Mouse (Mus musculus) adrenal gland, postnatal 10 days (tissue): ENCODE results near the gene Carns1. TPM values are rescaled to one million over a fixed set of nuclear protein-coding genes. Genes with fewer than 3 reads are reported as not detected.
"Not testable (repeated sequence)": the region's sequence is repeated elsewhere in the genome, so short reads cannot be mapped to it uniquely, and the experiment has no call there.

Experiments
- DNase-seq: peaks from one replicate; pipeline ENCODE4 v3.0.0; 2021; ENCODE audit warnings: mixed read lengths
- total RNA-seq, 2 experiments: library from RNA; stranded (reverse); gene quantifications; 2 replicates each; pipeline ENCODE4 v1.2.3; 2021

Gene Carns1
- total RNA-seq, 2 experiments from 2014 or later, result 4.8 to 8.8 TPM

GRCm38 (mm10) chr19:4131768-4132167 lies 43.5 kb downstream of the Carns1 start:
- DNase-seq, result no peak

GRCm38 (mm10) chr19:4131075-4131474 lies 44.2 kb downstream of the Carns1 start:
- no peak for DNase-seq

- DNase-seq, result no peak
Observed at GRCm38 (mm10) chr19:4130106-4130505, 45.2 kb downstream of the Carns1 start.

DNA sequence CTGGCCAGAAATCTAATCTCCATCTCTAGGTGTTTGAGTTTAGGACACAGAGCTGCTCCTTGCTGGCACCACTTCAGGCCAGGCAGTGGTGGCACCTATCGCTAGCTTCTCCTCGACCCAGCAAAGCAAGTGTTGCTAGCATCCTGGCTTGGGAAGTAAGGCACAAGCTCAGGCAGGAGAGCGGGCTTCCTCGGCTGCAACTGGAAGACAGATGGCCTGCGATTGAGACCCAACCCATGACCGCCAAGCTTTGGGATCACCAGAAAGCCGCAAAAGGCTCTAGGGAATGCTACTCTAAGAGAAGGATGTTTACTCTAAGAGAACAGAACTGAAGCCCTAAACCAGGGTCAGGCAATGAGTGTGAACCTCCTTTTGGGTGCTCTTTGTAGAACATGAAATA lies 45.8 kb downstream of the Carns1 start:
- no peak for DNase-seq

DNA sequence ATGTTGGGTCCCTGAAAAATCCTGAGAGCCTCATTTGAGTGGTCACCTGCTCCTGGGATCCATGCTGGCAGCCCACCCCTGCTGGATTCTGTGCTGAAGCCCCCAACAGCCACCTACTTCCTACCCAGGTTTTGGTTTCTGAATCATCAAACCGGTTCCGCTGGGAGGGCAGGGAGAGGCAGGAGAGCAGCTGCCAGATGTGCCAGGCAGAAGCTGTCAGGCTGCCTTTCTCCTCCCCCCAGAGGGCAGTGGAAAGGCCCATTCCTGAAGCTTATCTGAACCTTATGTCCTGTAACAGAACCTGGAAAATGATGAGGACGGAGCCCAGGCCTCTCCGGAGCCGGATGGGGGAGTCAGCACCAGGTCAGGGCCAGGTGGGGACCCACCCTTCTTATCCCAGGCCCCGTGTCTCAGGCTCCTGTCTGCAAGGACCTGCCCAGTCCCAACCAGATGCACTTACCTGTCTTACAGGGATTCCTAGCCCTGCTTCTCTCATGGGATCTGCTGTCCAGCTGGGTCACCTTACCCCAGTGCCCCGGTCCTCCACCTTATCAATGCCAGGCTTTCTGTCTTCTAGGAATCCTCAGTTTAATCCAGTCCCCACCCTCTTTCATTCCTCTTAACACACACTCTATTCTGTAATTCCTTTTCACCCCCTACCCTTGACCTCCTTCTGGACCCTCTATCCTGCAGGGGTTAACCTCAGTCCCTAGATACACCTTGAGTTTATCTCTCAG lies 48.4 kb downstream of the Carns1 start:
- no peak for DNase-seq

DNA sequence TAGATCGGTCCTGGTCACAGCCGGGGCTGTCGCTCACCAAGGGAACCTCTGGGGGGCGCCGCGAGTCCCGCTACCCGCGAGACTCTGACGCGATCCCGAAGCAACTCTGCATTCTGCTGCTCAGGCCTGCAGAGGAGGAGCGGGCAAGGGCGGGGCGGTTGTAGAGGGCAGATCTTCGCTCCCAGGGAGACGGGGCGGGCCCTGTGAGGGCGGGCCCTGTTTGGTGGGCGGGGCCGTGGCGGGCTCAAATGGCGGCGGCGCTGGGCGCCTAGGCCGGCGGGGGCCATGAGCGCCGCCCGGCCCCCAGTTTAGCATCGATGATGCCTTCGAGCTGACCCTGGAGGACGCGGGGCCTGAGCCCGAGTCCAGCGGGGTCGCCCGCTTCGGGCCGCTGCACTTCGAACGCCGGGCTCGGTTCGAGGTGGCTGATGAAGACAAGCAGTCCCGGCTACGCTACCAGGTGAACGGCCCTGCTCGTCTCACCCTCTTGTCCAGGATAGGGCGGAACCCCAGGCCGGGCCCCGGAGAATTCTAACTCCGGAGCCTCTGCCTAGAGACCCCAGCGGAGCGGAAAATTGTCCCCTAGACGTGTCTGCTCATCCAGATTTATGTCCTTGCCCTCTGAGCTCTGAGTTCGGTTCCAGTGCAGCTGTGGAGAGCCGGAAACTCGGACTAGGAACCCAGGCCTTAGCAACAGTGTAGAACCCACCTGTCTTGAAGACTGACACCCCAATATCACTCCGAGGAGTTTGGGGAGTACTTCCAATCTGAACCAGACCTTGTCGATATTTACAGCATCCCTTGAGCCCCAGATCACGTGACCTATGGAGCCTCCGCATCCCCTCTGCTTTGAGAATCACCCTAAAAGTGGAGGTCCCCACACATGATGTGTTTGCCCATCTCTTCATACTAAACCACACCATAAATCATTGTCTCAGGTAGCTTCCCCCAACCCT lies 49.3 kb downstream of the Carns1 start, which contains the start of gene Aip:
Aip (minus strand) TSS at position 118 of the 956 bp plus-strand sequence.
- peak; percentile 99 for DNase-seq

DNA sequence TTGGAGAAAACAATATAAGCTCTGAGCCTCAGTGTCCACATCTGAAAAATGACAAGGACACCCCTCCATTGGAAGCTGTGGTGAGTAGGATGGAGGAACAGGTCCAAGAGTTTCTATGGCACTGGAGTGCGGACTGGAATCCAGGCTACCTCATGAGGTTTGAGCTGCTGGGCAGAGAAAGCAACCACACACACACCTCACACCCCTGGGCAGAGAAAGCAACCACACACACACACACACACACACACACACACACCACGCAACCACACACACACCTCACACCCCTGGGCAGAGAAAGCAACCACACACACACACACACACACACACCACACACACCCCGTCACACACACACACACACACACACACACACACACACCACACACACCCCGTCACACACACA lies 50.0 kb downstream of the Carns1 start:
- peak; percentile 43 for DNase-seq

DNA sequence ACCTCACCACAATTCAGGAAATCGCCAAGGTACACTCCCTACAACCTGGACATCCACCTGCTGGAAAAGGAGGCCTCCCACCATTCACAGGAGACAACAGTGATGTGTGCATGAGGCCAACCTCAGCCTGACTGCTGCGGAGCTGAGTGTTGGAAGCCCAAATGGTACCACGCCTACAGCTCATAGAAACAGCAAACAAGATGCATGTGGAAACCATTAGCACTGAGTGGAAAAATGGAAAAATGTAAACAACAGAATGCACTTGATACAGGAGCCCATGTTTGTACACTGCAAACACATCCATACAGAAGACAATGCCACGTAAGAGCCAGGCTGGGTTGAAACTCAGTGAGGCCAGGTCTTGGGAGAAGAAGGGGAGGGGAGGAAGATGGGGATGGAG lies 50.8 kb downstream of the Carns1 start:
- DNase-seq, result no peak

DNA sequence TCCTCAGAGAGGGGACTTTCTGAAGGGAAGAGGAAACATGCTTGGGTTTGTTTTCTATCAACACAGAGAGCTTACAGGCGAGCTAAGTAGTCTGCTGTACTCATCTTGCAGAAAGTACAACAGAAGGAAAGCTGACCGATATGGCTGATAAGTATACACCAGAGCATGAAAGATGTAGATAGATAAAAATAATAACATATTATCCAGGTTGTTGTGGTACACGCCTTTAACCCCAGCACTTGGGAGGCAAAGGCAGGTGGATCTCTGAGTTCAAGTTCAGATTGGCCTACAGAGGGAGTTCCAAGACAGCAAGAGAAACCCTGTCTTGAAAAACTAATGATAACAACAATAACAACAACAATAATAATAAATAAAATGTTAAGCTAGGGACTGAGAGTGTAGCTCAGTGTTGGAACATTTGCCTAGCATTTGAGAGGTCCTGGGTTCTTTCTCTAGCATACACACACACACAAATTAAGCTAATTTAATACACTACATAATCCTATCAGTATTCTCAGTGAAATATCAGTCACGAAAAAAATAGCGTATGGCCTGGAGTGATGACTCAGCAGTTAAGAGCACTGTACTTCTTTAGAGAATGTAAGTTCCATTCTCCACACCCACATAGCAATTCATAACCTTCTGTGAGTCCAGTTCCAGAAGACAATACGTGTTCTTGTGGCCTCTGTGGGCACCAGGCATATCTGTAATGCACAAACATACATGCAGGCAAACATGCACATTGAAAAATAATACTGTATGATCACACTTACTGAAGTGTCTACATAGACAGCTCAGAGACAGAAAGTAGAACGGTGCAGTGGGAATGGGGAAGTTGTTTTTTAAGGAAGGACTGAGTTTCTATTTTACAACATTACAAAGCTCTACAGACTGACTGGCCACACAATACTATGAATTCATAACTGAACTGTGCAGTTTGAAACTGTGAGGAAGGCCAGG lies 52.6 kb downstream of the Carns1 start:
- no peak for DNase-seq

- not testable (repeated sequence) for DNase-seq
Observed at GRCm38 (mm10) chr19:4121896-4122295, 53.4 kb downstream of the Carns1 start.

DNA sequence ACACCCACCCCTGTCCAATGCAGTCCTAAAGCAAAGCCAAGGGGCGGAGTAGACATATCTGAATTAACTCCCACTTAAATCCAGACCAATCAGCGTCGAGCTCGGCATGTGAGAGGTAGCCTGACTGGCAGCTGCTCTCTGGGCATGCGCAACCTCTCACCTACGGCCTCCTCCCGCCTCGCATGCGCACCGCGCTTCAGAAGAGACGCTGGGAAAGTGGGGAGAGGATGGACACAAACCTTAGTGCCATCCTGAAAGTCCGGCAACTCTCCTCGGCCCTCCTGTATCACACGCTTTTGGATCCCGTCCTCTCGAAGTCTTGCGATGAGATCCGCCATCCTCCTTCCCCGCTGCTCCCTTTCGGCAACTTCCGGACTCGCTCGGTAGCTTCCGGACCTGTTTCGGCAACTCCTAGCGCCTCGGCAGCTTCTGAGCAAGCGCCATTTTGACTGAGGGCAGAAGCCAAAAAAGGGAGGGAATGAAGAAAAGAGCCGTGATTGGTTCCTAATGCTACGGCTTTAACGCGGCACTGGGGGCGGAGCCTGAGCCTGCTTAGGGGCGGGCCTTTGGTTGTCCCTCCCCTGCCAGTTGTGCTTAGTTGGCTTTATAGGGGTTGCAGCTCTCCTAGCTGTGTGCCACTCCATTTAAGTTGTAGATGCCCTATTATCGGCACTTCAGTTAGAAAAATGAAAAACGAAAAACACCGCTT lies 54.0 kb downstream of the Carns1 start:
- DNase-seq, result peak; percentile 98

GRCm38 (mm10) chr19:4120496-4120895 lies 54.8 kb downstream of the Carns1 start:
- no peak for DNase-seq

- DNase-seq, result no peak
Observed at GRCm38 (mm10) chr19:4119716-4120487, 55.4 kb downstream of the Carns1 start.

- no peak for DNase-seq
Observed at GRCm38 (mm10) chr19:4118350-4118749, 56.9 kb downstream of the Carns1 start.

GRCm38 (mm10) chr19:4117006-4117405 lies 58.3 kb downstream of the Carns1 start:
- DNase-seq, result no peak

- DNase-seq, result no peak
Observed at GRCm38 (mm10) chr19:4115816-4116215, 59.5 kb downstream of the Carns1 start.

GRCm38 (mm10) chr19:4115144-4115543 lies 60.1 kb downstream of the Carns1 start:
- DNase-seq, result no peak

- DNase-seq, result no peak
Observed at GRCm38 (mm10) chr19:4114551-4114950, 60.7 kb downstream of the Carns1 start.
